Mouse (Mus musculus) right cerebral cortex, adult 2 months (tissue): ENCODE results near the gene Arih2.
A peak's percentile ranks its signal among the peaks of the same experiment; 100 is the strongest.
"Not testable (repeated sequence)": the region's sequence is repeated elsewhere in the genome, so short reads cannot be mapped to it uniquely, and the experiment has no call there.

Experiments used
- DNase-seq, 2 experiments: peaks; one replicate each; pipeline ENCODE4 v3.0.0; 2021 to 2022; ENCODE audit warnings: low spot score in 2 of 2

Arih2 gene

DNA sequence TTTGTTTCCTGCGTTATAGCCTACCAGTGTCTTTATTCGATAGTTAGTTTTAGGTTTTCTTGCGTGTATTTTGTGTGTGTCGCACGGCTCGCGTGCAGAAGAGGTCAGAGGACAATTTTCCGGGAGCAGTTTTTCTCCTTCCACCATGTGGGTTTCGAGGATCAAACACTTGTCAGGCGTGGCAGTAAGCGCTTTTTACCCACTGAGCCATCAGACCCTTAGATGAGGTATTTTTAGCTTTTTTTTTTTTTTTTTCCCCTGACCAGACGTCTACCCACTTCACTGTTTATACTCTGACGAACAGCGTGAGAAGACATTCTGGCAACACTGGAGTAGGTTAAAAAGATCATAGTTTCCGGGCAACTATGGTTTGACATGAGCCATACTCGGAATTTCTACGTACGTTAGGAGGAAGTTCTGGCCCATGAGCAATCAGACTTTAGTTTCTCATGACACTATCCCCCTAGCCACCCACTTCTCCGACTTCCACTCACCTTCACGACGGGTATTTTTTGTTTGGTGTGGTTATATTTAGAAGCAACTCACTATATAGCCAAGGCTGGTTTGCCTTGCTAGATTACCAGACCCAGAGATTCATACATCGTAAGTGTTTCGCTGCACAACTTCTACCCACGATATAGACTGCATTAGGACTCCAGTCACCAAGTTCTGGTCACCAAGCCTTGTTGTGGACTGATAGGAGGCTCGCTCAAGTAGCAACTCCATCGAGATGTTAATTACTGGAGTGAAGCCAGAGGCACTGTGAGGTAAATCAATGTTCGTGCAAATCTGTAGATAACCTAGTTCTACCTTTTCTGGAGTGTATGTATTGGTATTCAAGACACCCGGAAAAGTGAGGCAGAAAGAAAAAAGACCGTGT is 615 bp upstream of the Arih2 start:
- no peak for DNase-seq

GRCm38 (mm10) chr9:108648166-108648565 is 1.0 kb downstream of the Arih2 start:
- no peak for DNase-seq

- DNase-seq = no peak
Measured at GRCm38 (mm10) chr9:108639825-108640224, 9.4 kb downstream of the Arih2 start.

DNA sequence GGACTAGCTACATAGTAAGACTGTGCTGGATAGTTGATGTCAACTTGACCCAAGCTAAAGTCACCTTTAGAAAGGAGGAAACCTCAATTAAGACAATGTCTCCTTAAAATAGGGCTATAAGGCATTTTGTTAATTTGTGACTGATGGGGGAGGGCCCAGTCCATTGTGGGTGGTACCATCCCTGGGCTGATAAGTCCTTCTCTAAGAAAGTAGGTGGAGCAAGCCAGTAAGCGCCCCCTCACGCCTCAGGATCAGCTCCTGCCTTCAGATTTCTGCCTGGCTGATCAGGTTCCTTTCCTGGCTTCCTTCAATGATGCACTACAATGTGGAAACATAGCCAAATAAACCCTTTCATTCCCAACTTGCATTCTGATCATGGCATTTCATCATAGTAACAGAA is 13.8 kb downstream of the Arih2 start:
- DNase-seq = no peak

DNA sequence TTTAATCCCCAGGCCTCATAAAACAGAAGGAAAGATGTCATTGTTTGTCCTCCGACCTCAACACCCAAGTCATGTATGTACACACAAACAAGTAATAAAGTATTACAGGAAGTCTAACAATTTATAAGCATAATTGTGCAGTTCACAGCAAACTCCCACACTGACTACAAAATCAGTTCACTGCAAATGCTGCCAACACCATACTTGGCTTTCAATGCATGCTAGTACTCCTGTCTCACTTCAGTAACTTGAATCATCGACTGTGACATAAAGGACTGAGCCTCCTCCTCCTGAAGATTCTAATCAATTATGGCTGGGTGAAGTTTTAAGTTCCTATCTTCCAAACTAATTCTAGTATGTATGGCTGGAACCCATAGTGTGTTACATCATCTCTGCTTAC is 15.3 kb downstream of the Arih2 start:
- no peak for DNase-seq

DNA sequence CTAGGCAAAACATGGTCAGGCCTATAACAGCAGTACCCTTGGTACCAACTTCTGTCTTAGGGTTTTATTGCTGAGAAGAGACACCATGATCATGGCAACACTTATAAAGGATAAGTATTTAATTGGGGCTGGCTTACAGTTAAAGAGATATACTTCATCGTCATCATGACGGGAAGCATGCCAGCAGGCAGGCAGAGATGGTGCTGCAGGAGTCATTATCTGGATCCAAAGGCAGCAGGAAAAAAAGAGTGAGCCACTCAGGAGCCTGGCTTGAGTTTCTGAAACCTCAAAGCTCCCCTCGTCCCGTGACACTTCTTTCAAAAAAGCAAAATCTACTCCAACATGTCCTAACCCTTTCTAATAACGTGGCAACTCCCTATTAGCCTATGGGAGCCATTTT is 16.8 kb downstream of the Arih2 start:
- DNase-seq = no peak

GRCm38 (mm10) chr9:108631631-108632256 is 17.4 kb downstream of the Arih2 start:
- no peak for DNase-seq

DNA sequence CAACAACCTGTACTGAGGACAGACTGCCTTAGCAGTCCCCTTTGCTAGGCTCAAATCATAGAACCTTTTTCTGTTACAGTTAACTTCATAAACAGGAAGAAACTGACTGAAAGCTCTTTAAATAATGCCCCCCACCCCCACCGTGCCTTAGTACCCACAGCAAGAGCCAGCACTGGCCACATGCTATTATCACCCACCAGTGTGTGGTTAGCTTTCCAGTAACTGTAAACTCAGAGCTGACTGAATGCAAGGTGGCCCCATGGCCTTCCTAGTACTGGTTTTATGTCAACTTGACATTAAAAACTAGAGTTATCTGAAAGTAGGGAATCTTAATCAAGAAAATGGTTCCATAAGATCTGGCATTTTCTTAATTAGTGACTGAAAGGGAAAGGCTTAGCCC is 18.5 kb downstream of the Arih2 start:
- DNase-seq = no peak

GRCm38 (mm10) chr9:108628141-108628540 is 21.0 kb downstream of the Arih2 start:
- no peak for DNase-seq

- no peak for DNase-seq
Measured at GRCm38 (mm10) chr9:108626498-108626897, 22.7 kb downstream of the Arih2 start.

DNA sequence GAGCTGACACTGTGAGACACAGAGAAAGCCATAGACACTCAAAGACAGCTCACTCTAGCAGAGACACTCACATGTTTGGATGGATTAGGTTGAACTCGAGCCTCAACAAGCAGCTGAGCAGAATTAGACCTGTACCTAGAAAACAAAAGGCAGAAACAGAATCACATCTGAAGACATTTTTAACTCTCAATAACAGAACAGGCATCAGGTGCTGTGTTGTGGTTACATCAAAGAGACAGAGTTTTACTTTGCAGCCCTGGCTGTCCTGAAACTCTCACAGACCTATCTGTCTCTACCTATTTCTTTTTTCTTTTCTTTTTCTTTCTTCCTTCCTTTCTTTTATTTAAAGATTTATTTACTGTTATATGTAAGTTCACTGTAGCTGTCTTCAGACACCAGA is 31.9 kb downstream of the Arih2 start:
- DNase-seq = no peak

- DNase-seq = peak; percentile 56 to 58
Measured at GRCm38 (mm10) chr9:108611488-108611887, 37.7 kb downstream of the Arih2 start.

GRCm38 (mm10) chr9:108608889-108609288 is 40.3 kb downstream of the Arih2 start:
- DNase-seq = no peak

DNA sequence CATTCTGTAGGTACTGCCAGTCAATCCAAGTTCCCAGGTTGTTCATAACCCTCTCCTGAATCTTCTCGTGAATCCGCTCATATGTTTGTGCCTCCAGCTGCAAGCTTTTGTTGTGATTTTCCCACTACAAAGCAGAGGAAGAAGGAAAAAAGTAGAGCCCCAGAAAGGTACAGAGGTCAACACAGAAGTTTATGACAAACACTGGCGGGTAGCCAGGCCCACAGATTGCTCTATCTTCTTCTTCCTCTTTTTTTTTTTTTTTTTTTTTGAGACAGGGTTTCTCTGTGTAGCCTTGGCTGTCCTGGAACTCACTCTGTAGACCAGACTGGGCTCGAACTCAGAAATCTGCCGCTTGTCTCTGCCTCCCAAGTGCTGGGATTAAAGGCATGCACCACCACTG is 41.3 kb downstream of the Arih2 start:
- not testable (repeated sequence) for DNase-seq

DNA sequence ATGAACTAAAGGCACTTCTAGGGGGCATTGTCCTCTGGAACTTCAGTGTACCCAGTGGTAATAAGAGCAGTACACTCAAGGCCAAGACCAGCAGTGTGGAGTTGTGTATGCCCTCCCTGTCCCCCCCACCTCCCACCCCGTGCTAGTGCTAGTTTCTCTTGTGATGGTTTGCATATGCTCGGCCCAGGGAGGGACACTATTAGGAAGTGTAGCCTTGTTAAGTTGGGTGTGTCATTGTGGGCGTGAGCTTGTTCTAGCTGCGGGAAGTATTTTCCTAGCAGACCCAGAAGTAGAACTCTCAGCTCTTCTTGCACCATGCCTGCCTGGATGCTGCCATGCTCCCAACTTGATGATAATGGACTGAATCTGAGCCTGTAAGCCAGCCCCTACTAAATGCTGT is 47.2 kb downstream of the Arih2 start:
- DNase-seq = no peak

DNA sequence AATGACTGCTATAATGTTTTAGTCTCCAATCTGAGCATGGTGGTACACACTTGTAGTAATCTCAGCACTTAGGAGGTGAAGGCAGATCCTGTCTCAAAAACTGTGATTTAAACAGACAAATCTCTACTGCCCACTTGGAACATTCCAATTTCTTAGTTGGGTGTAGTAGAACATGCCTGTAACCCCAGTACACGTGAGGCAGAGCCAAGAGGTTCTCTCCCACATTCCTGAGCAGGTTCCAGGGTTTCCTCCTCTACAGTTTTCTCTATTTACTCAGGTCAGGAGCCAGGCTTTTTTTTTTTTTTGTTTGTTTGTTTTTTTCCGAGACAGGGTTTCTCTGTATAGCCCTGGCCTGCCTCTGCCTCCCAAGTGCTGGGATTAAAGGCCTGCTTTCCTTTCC is 49.2 kb downstream of the Arih2 start:
- DNase-seq = no peak

DNA sequence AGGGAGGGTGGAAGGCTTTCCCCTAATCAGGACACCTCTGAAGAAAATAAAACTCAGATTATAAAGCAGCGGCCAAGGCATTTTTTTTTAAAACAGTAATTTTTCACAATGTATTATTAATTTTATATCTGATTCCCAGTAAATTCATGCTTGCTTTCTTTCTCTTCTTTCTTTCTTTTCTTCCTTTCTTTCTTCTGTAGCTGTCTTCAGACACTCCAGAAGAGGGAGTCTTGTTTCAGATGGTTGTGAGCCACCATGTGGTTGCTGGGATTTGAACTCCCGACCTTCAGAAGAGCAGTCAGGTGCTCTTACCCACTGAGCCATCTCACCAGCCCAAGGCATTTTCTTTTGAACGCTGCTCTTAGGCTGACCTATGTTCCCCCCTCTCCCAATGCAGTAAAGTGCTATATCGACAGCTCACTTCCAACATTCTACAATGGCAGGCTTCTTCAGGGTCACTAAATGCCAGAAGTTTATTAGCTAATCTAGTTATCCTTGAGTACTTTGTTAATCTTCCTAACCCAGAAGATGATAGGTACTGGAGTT is 50.1 kb downstream of the Arih2 start:
- no peak for DNase-seq

DNA sequence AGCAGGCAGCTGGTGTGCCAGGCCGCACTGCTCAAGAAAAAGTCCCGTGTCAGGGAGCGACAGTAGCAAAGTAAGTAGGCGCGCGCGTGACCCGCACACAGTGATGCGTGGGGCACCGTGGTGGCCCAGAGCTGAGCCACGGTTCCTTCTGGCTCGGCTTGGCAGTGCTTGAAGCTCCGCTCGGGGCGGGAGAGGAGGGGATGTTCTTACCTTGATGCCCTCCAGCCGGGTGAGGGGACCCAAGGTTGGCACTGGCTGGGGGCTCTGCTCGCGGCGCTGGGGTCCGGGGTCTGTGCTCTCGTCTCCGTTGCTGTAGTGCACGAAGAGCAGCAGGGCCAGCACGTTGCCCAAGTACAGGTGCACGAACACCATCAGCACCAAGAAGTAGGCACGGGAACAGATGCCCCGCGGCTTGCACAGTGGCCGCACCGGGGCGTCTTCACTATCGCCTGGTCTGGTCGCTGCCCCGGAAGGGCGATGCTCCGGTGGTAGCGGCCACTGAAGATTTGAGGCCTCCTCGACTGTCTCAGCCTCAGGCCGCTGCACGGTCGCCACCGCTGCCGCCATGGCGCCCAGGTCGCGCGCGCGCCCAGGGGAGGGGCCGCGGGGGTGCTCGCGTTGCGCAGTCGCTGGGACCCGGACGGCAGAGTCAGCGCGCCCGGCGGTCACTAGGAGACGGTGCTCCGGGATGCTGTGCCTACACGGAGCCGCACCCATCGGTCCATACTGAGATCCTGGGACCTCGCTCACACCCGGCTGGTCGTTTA is 52.0 kb downstream of the Arih2 start, which contains the start of gene P4htm:
Gene P4htm (minus strand): TSS at position 670 of the 767 bp plus-strand sequence.
- DNase-seq = peak; percentile 75 to 84

GRCm38 (mm10) chr9:108594354-108594753 is 54.8 kb downstream of the Arih2 start:
- no peak for DNase-seq

GRCm38 (mm10) chr9:108591462-108591861 is 57.7 kb downstream of the Arih2 start:
- no peak for DNase-seq

- DNase-seq = no peak
Measured at GRCm38 (mm10) chr9:108589229-108589628, 60.0 kb downstream of the Arih2 start.

DNA sequence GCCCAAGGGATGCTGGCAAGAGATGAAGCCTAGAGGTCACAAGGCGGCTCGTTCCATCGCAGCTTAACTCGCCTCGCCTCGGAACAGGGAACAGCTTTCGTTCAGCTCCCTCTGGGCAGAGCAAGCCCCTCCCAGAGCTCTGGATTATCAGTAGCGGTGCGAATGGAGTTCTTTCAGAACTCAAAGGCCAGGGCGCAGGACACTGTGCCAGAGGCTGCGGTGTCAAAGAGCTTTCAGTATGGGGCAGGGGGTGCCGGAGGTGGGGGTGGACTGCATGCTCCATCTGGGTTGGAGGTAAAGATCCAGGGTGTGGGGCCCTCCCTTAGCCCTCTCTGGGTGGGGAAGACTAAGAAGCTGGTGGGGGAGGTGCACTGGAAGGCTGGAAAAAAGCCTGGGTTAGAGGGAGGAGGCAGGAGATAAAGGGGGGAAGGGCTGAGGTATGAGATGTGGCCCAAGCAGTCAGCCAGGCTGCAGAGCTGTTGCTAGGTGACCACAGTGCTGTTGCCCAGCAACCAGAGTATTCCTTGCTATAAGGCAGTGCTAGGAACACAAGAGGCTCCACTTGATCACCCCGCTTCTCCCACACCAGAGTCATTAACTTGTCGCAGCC is 61.5 kb downstream of the Arih2 start:
- peak; percentile 84 to 93 for DNase-seq
